Mouse (Mus musculus): Measurements from ENCODE around the gene H2-K1. TPM values are rescaled to one million over a fixed set of nuclear protein-coding genes. Genes with fewer than 3 reads are reported as not detected.
"Not testable (repeated sequence)": the region's sequence is repeated elsewhere in the genome, so short reads cannot be mapped to it uniquely, and the experiment has no call there.

H2-K1 gene
- polyA plus RNA-seq, 1 experiment from 2014 or later = 8.1 TPM

GRCm38 (mm10) chr17:34000796-34001195, 649 bp upstream of the H2-K1 start:
- not testable (repeated sequence) for H3K4me3 ChIP-seq; H3K9me3 ChIP-seq; H3K27ac ChIP-seq (replicated peaks); ATAC-seq (replicated peaks); H3K36me3 ChIP-seq; H3K9ac ChIP-seq (replicated peaks)
- 56% methylated on average over 2 of the region's 2 CpGs for WGBS
- peak overlapping the region; percentile 75; the same call in 1 of the 2 replicates for H3K4me2 ChIP-seq (replicated peaks)
- H3K27me3 ChIP-seq = peaks cover 24% of the 10 kb centered on the region
- peaks cover 15% of the 10 kb centered on the region for H3K4me1 ChIP-seq

GRCm38 (mm10) chr17:33999341-34000149, 602 bp downstream of the H2-K1 start:
- Histone ChIP-seq H3K4me3 (peak overlapping the region; percentile 45), H3K36me3 (no peaks in the 10 kb centered on the region), H3K27ac (replicated peaks) (no peak overlapping the region), H3K9me3 (no peaks in the 10 kb centered on the region), H3K4me2 (replicated peaks) (peak overlapping the region; percentile 75), H3K4me1 (peaks cover 15% of the 10 kb centered on the region), H3K27me3 (peaks cover 24% of the 10 kb centered on the region), H3K9ac (replicated peaks) (peak overlapping the region; percentile 47)
- no peak for ATAC-seq (replicated peaks)
- WGBS = 2% methylated on average over 87 of the region's 87 CpGs

GRCm38 (mm10) chr17:33998697-33999096, 1.4 kb downstream of the H2-K1 start:
- WGBS = 66% methylated on average over 5 of the region's 5 CpGs
- not testable (repeated sequence) for H3K4me2 ChIP-seq (replicated peaks); H3K36me3 ChIP-seq; H3K4me3 ChIP-seq; H3K9me3 ChIP-seq; H3K27ac ChIP-seq (replicated peaks); H3K9ac ChIP-seq (replicated peaks); ATAC-seq (replicated peaks)
- H3K27me3 ChIP-seq = peaks cover 24% of the 10 kb centered on the region
- peaks cover 15% of the 10 kb centered on the region for H3K4me1 ChIP-seq

- H3K4me2 ChIP-seq (replicated peaks); H3K4me3 ChIP-seq; H3K9me3 ChIP-seq; H3K9ac ChIP-seq (replicated peaks); H3K36me3 ChIP-seq; ATAC-seq (replicated peaks); H3K27ac ChIP-seq (replicated peaks): not testable (repeated sequence)
- Histone ChIP-seq H3K4me1 (peaks cover 15% of the 10 kb centered on the region), H3K27me3 (peaks cover 24% of the 10 kb centered on the region)
- 96% methylated on average over 2 of the region's 2 CpGs for WGBS
Measured at GRCm38 (mm10) chr17:33997025-33997424, 3.1 kb downstream of the H2-K1 start.

GRCm38 (mm10) chr17:33995651-33996050, 4.5 kb downstream of the H2-K1 start:
- H3K4me1 ChIP-seq = peaks cover 15% of the 10 kb centered on the region
- ATAC-seq (replicated peaks) = no peak
- H3K27ac ChIP-seq (replicated peaks) = no peak overlapping the region
- no peak overlapping the region for H3K4me3 ChIP-seq
- no peaks in the 10 kb centered on the region for H3K9me3 ChIP-seq
- 72% methylated on average over 3 of the region's 3 CpGs for WGBS
- no peak overlapping the region for H3K4me2 ChIP-seq (replicated peaks)
- H3K27me3 ChIP-seq = peaks cover 19% of the 10 kb centered on the region
- H3K9ac ChIP-seq (replicated peaks) = no peak overlapping the region
- no peaks in the 10 kb centered on the region for H3K36me3 ChIP-seq

GRCm38 (mm10) chr17:33994959-33995358, 5.2 kb downstream of the H2-K1 start:
- Histone ChIP-seq H3K9ac (replicated peaks) (no peak overlapping the region), H3K4me1 (peaks cover 9% of the 10 kb centered on the region), H3K4me3 (no peak overlapping the region), H3K9me3 (no peaks in the 10 kb centered on the region), H3K27ac (replicated peaks) (no peak overlapping the region), H3K36me3 (no peaks in the 10 kb centered on the region), H3K4me2 (replicated peaks) (no peak overlapping the region), H3K27me3 (peaks cover 12% of the 10 kb centered on the region)
- no peak for ATAC-seq (replicated peaks)
- 90% methylated on average over 8 of the region's 8 CpGs for WGBS

GRCm38 (mm10) chr17:33991788-33992664, 8.1 kb downstream of the H2-K1 start:
- Histone ChIP-seq H3K4me1 (no peaks in the 10 kb centered on the region; the same call in 1 of the 2 replicates), H3K36me3 (no peaks in the 10 kb centered on the region), H3K27ac (replicated peaks) (no peak overlapping the region), H3K27me3 (no peaks in the 10 kb centered on the region), H3K9ac (replicated peaks) (no peak overlapping the region), H3K9me3 (no peaks in the 10 kb centered on the region), H3K4me2 (replicated peaks) (no peak overlapping the region), H3K4me3 (no peak overlapping the region)
- ATAC-seq (replicated peaks) = 0 out of 2 replicates have a peak, but pooled peaks have one; percentile 35
- 36% methylated on average over 10 of the region's 10 CpGs for WGBS

- Histone ChIP-seq H3K4me3 (peak overlapping the region; percentile 59), H3K27ac (replicated peaks) (peak overlapping the region; percentile 97), H3K27me3 (peaks cover 33% of the 10 kb centered on the region), H3K4me2 (replicated peaks) (peak overlapping the region; percentile 54), H3K4me1 (peaks cover 20% of the 10 kb centered on the region)
- not testable (repeated sequence) for H3K9ac ChIP-seq (replicated peaks); H3K36me3 ChIP-seq; ATAC-seq (replicated peaks); H3K9me3 ChIP-seq
- 14% methylated on average over 8 of the region's 8 CpGs for WGBS
Measured at GRCm38 (mm10) chr17:33982136-33982535, 18.0 kb downstream of the H2-K1 start.

GRCm38 (mm10) chr17:33981192-33981909, 18.8 kb downstream of the H2-K1 start:
- peak overlapping the region; percentile 97 for H3K27ac ChIP-seq (replicated peaks)
- peaks cover 40% of the 10 kb centered on the region for H3K27me3 ChIP-seq
- H3K9ac ChIP-seq (replicated peaks) = peak overlapping the region; percentile 68
- peak overlapping the region; percentile 54 for H3K4me2 ChIP-seq (replicated peaks)
- H3K4me1 ChIP-seq = peaks cover 20% of the 10 kb centered on the region
- H3K4me3 ChIP-seq = peak overlapping the region; percentile 59
- not testable (repeated sequence) for H3K9me3 ChIP-seq, H3K36me3 ChIP-seq
- under 1% methylated on average over 27 of the region's 27 CpGs for WGBS
- ATAC-seq (replicated peaks) = peak; percentile 95

- Histone ChIP-seq H3K9ac (replicated peaks) (no peak overlapping the region), H3K4me2 (replicated peaks) (peak overlapping the region; percentile 54; the same call in 1 of the 2 replicates), H3K27ac (replicated peaks) (peak overlapping the region; percentile 97), H3K4me3 (peak overlapping the region; percentile 59; the same call in 1 of the 2 replicates), H3K9me3 (no peaks in the 10 kb centered on the region), H3K36me3 (no peaks in the 10 kb centered on the region), H3K27me3 (peaks cover 45% of the 10 kb centered on the region), H3K4me1 (peaks cover 20% of the 10 kb centered on the region)
- 80% methylated on average over 19 of the region's 19 CpGs for WGBS
- no peak for ATAC-seq (replicated peaks)
Measured at GRCm38 (mm10) chr17:33980181-33981035, 19.7 kb downstream of the H2-K1 start.

GRCm38 (mm10) chr17:33979512-33980050, 20.6 kb downstream of the H2-K1 start:
- no peak overlapping the region for H3K9ac ChIP-seq (replicated peaks)
- ATAC-seq (replicated peaks) = no peak
- H3K4me2 ChIP-seq (replicated peaks) = no peak overlapping the region
- H3K27me3 ChIP-seq = peaks cover 45% of the 10 kb centered on the region
- H3K27ac ChIP-seq (replicated peaks) = no peak overlapping the region
- WGBS = 79% methylated on average over 6 of the region's 6 CpGs
- no peaks in the 10 kb centered on the region for H3K36me3 ChIP-seq
- H3K9me3 ChIP-seq = no peaks in the 10 kb centered on the region
- H3K4me1 ChIP-seq = peaks cover 20% of the 10 kb centered on the region
- H3K4me3 ChIP-seq = no peak overlapping the region

Measured in forebrain, embryonic 15.5 days (tissue).